Mouse (Mus musculus) MEL (cell line): ENCODE measurements around the gene 4930438A08Rik. TPM values are rescaled to one million over a fixed set of nuclear protein-coding genes. Genes with fewer than 3 reads are reported as not detected.

Experiments used
- DNase-seq: peaks from one replicate; pipeline ENCODE4 v3.0.0; 2011; ENCODE audit warnings: low read depth, low spot score
- H3K27ac ChIP-seq: 2 replicates; pipeline ENCODE4 v1.5.1; 2012; ENCODE audit warnings: low read depth, mild to moderate bottlenecking, control low read depth, low read length, moderate library complexity; ENCODE audit not compliant: control insufficient read depth
- H3K27me3 ChIP-seq, 2 experiments: fragments of 150-350 bp in 1 of 2; sonication (generic) in 1 of 2; 2 replicates each; pipeline ENCODE4 v1.6.1; 2012; ENCODE audit warnings: low read length in 2 of 2, mild to moderate bottlenecking in 2 of 2, improper control_type of control experiment in 1 of 2, moderate library complexity in 1 of 2; ENCODE audit not compliant: insufficient read depth in 2 of 2, control insufficient read depth in 1 of 2
- H3K36me3 ChIP-seq, 2 experiments: 2 replicates each; pipeline ENCODE4 v1.6.1; 2012 to 2014; ENCODE audit warnings: low read length in 2 of 2, improper control_type of control experiment in 1 of 2, inconsistent platforms in 1 of 2, mild to moderate bottlenecking in 1 of 2; ENCODE audit not compliant: insufficient read depth in 2 of 2, control insufficient read depth in 1 of 2
- H3K4me1 ChIP-seq, 2 experiments: fragments of 150-350 bp in 1 of 2; sonication (generic) in 1 of 2; 2 replicates each; pipeline ENCODE4 v1.6.1; 2012; ENCODE audit warnings: low read length in 2 of 2, improper control_type of control experiment in 1 of 2, mild to moderate bottlenecking in 1 of 2; ENCODE audit not compliant: insufficient read depth in 2 of 2, control insufficient read depth in 1 of 2
- H3K4me3 ChIP-seq, 2 experiments: fragments of 150-350 bp in 1 of 2; sonication (generic) in 1 of 2; 2 replicates each; pipeline ENCODE4 v1.5.1; 2012; ENCODE audit warnings: low read depth in 2 of 2, low read length in 2 of 2, mild to moderate bottlenecking in 2 of 2, moderate library complexity in 2 of 2, control low read depth in 1 of 2, improper control_type of control experiment in 1 of 2; ENCODE audit not compliant: control insufficient read depth in 1 of 2, insufficient read depth in 1 of 2
- H3K79me2 ChIP-seq: 2 replicates; pipeline ENCODE4 v1.6.1; 2012; ENCODE audit warnings: mild to moderate bottlenecking, low read length, moderate library complexity; ENCODE audit not compliant: control insufficient read depth, poor library complexity, insufficient read depth
- H3K9ac ChIP-seq: 2 replicates; pipeline ENCODE4 v1.6.1; 2012; ENCODE audit warnings: low read depth, mild to moderate bottlenecking, control low read depth, low read length, moderate library complexity; ENCODE audit not compliant: control insufficient read depth, poor library complexity, severe bottlenecking
- H3K9me3 ChIP-seq: fragments of 150-350 bp; sonication (generic); replicated peaks from 2 replicates; pipeline ENCODE4 v1.6.1; 2012; ENCODE audit warnings: mild to moderate bottlenecking, low read length, improper control_type of control experiment, moderate library complexity; ENCODE audit not compliant: insufficient read depth
- CHD2 ChIP-seq: IDR thresholded peaks from 2 replicates; pipeline ENCODE4 v1.6.1; 2011; ENCODE audit warnings: low read length, improper control_type of control experiment
- CTCF ChIP-seq, 3 experiments: IDR thresholded peaks in 2 of 3; conservative IDR thresholded peaks in 1 of 3; 2 replicates each; pipeline ENCODE4 v1.5.1; 2011 to 2012; ENCODE audit warnings: low read length in 3 of 3, low read depth in 2 of 3, mild to moderate bottlenecking in 2 of 3, improper control_type of control experiment in 1 of 3, inconsistent platforms in 1 of 3, mixed read lengths in 1 of 3, moderate library complexity in 1 of 3; ENCODE audit not compliant: control insufficient read depth in 1 of 3, insufficient read depth in 1 of 3, poor library complexity in 1 of 3, severe bottlenecking in 1 of 3
- E2F4 ChIP-seq: IDR thresholded peaks from 2 replicates; pipeline ENCODE4 v1.6.1; 2011; ENCODE audit warnings: low read depth, low read length, improper control_type of control experiment, borderline replicate concordance
- ELF1 ChIP-seq: IDR thresholded peaks from 2 replicates; pipeline ENCODE4 v1.6.1; 2014; ENCODE audit warnings: low read depth, mild to moderate bottlenecking, inconsistent platforms, low read length, improper control_type of control experiment, moderate library complexity
- EP300 ChIP-seq, 2 experiments: IDR thresholded peaks; 2 replicates each; pipeline ENCODE4 v1.6.1; 2011; ENCODE audit warnings: improper control_type of control experiment in 2 of 2, low read length in 2 of 2, low read depth in 1 of 2, mild to moderate bottlenecking in 1 of 2
- HCFC1 ChIP-seq: IDR thresholded peaks from 2 replicates; pipeline ENCODE4 v1.6.1; 2012; ENCODE audit warnings: low read depth, mild to moderate bottlenecking, inconsistent platforms, low read length, improper control_type of control experiment, moderate library complexity
- JUND ChIP-seq: IDR thresholded peaks from 2 replicates; pipeline ENCODE4 v1.6.1; 2011; ENCODE audit warnings: low read depth, mild to moderate bottlenecking, improper control_type of control experiment, low read length
- KAT2A ChIP-seq: conservative IDR thresholded peaks from 2 replicates; pipeline ENCODE4 v1.6.1; 2012; ENCODE audit warnings: low read depth, low read length, improper control_type of control experiment, inconsistent platforms
- MAFK ChIP-seq: IDR thresholded peaks from 2 replicates; pipeline ENCODE4 v1.6.1; 2011; ENCODE audit warnings: low read depth, mild to moderate bottlenecking, low read length, improper control_type of control experiment, borderline replicate concordance
- MAX ChIP-seq: IDR thresholded peaks from 2 replicates; pipeline ENCODE4 v1.6.1; 2011; ENCODE audit warnings: low read length, improper control_type of control experiment
- MAZ ChIP-seq: IDR thresholded peaks from 2 replicates; pipeline ENCODE4 v1.6.1; 2012; ENCODE audit warnings: low read depth, mild to moderate bottlenecking, inconsistent platforms, low read length, improper control_type of control experiment
- MXI1 ChIP-seq: IDR thresholded peaks from 2 replicates; pipeline ENCODE4 v1.6.1; 2011; ENCODE audit warnings: mild to moderate bottlenecking, low read depth, low read length, improper control_type of control experiment
- MYC ChIP-seq: IDR thresholded peaks from 2 replicates; pipeline ENCODE4 v1.6.1; 2011; ENCODE audit warnings: low read depth, mild to moderate bottlenecking, low read length, improper control_type of control experiment, moderate library complexity
- NELFE ChIP-seq: IDR thresholded peaks from 2 replicates; pipeline ENCODE4 v1.6.1; 2011; ENCODE audit warnings: low read depth, low read length, improper control_type of control experiment
- NRF1 ChIP-seq: IDR thresholded peaks from 2 replicates; pipeline ENCODE4 v1.6.1; 2014; ENCODE audit warnings: low read depth, mild to moderate bottlenecking, inconsistent platforms, low read length, improper control_type of control experiment, moderate library complexity; ENCODE audit not compliant: poor library complexity, insufficient read depth, severe bottlenecking
- POLR2A ChIP-seq, 2 experiments: IDR thresholded peaks; 2 replicates each; pipeline ENCODE4 v1.6.1; 2011 to 2012; ENCODE audit warnings: low read length in 2 of 2, mild to moderate bottlenecking in 2 of 2, control low read depth in 1 of 2, improper control_type of control experiment in 1 of 2, low read depth in 1 of 2, moderate library complexity in 1 of 2; ENCODE audit not compliant: control insufficient read depth in 1 of 2, insufficient read depth in 1 of 2, poor library complexity in 1 of 2
- POLR2AphosphoS2 ChIP-seq: IDR thresholded peaks from 2 replicates; pipeline ENCODE4 v1.6.1; 2011; ENCODE audit warnings: low read length, improper control_type of control experiment
- RCOR1 ChIP-seq: IDR thresholded peaks from 2 replicates; pipeline ENCODE4 v1.6.1; 2012; ENCODE audit warnings: low read depth, mild to moderate bottlenecking, inconsistent platforms, low read length, improper control_type of control experiment
- SIN3A ChIP-seq: IDR thresholded peaks from 2 replicates; pipeline ENCODE4 v1.6.1; 2012; ENCODE audit warnings: low read length, improper control_type of control experiment, inconsistent platforms
- SMC3 ChIP-seq: IDR thresholded peaks from 2 replicates; pipeline ENCODE4 v1.6.1; 2011; ENCODE audit warnings: low read depth, low read length, improper control_type of control experiment
- TBP ChIP-seq: IDR thresholded peaks from 2 replicates; pipeline ENCODE4 v1.8.0; 2011; ENCODE audit warnings: low read depth, low read length, improper control_type of control experiment
- TCF12 ChIP-seq: IDR thresholded peaks from 2 replicates; pipeline ENCODE4 v1.6.1; 2014; ENCODE audit warnings: low read depth, mild to moderate bottlenecking, inconsistent platforms, low read length, improper control_type of control experiment, moderate library complexity
- USF2 ChIP-seq, 2 experiments: IDR thresholded peaks; 2 replicates each; pipeline ENCODE4 v1.6.1; 2011 to 2012; ENCODE audit warnings: improper control_type of control experiment in 2 of 2, low read length in 2 of 2, borderline replicate concordance in 1 of 2, inconsistent platforms in 1 of 2, low read depth in 1 of 2, mild to moderate bottlenecking in 1 of 2; ENCODE audit not compliant: insufficient read depth in 1 of 2
- ZKSCAN1 ChIP-seq: IDR thresholded peaks from 2 replicates; pipeline ENCODE4 v1.6.1; 2012; ENCODE audit warnings: low read depth, mild to moderate bottlenecking, inconsistent platforms, low read length, improper control_type of control experiment, moderate library complexity
- ZMIZ1 ChIP-seq: IDR thresholded peaks from 2 replicates; pipeline ENCODE4 v1.6.1; 2012; ENCODE audit warnings: low read depth, mild to moderate bottlenecking, inconsistent platforms, low read length, improper control_type of control experiment, moderate library complexity
- ZNF384 ChIP-seq: IDR thresholded peaks from 2 replicates; pipeline ENCODE4 v1.6.1; 2012; ENCODE audit warnings: low read depth, mild to moderate bottlenecking, inconsistent platforms, low read length, improper control_type of control experiment
- polyA plus RNA-seq, 2 experiments: library from polyadenylated mRNA; stranded (reverse) in 1 of 2; unstranded in 1 of 2; fragments of >175 nt in 1 of 2; fragments of >200 nt in 1 of 2; gene quantifications; 2 replicates each; pipeline versions ENCODE4 v1.2.1 to v1.2.4; 2012; ENCODE audit warnings: low replicate concordance in 2 of 2, low read depth in 1 of 2; ENCODE audit not compliant: insufficient read length in 2 of 2, insufficient read depth in 1 of 2, missing spikeins in 1 of 2
- total RNA-seq: library from RNA; depleted of rRNA; stranded (reverse); fragments of 300-350 nt; gene quantifications from 2 replicates; pipeline ENCODE4 v1.2.3, GENCODE M21; 2012

4930438A08Rik gene
- total and polyA plus RNA-seq, 3 experiments, result not detected

DNA sequence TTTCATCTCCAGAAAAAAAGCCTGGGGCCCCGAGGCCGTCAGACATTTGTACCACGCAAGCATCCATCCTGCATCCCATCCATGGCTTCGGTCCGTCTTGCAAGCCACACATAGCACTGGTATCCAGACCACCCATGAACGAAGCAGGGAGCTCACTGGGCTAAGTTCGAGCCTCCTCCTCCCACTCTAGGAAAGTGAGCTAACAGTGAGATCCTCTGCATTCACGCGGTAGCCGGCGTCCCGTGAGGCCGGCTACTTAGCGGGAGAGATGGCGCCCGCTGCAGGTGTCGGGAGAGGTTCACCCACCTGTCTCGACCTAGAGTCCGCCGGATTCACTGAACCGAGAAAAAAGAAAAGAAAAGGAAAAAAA lies 55.3 kb downstream of the 4930438A08Rik start:
- Histone ChIP-seq H3K4me3 (peak overlapping the region; percentile 84 to 92), H3K27ac (peak overlapping the region; percentile 96), H3K36me3 (peaks cover 6 to 27% of the 10 kb centered on the region in 2 experiments), H3K27me3 (no peaks in the 10 kb centered on the region), H3K4me1 (peaks cover 3 to 22% of the 10 kb centered on the region in 2 experiments; a peak in 3 of 4 replicates), H3K79me2 (peaks cover 36% of the 10 kb centered on the region), H3K9ac (peak overlapping the region; percentile 87), H3K9me3 (no peaks in the 10 kb centered on the region)
- no peak for DNase-seq
- TF ChIP-seq SMC3 (0 out of 2 replicates have a peak, but pooled peaks have one; percentile 10), CTCF (IDR thresholded peaks at IDR 0.05 in 2 of 3, conservative IDR thresholded peaks at IDR 0.05 in 1 of 3; ENCODE audit: control insufficient read depth in 1 of 3, insufficient read depth in 1 of 3, low read depth in 2 of 3, low read length in 3 of 3, poor library complexity in 1 of 3, severe bottlenecking in 1 of 3) (no peak), POLR2AphosphoS2 (no peak)

DNA sequence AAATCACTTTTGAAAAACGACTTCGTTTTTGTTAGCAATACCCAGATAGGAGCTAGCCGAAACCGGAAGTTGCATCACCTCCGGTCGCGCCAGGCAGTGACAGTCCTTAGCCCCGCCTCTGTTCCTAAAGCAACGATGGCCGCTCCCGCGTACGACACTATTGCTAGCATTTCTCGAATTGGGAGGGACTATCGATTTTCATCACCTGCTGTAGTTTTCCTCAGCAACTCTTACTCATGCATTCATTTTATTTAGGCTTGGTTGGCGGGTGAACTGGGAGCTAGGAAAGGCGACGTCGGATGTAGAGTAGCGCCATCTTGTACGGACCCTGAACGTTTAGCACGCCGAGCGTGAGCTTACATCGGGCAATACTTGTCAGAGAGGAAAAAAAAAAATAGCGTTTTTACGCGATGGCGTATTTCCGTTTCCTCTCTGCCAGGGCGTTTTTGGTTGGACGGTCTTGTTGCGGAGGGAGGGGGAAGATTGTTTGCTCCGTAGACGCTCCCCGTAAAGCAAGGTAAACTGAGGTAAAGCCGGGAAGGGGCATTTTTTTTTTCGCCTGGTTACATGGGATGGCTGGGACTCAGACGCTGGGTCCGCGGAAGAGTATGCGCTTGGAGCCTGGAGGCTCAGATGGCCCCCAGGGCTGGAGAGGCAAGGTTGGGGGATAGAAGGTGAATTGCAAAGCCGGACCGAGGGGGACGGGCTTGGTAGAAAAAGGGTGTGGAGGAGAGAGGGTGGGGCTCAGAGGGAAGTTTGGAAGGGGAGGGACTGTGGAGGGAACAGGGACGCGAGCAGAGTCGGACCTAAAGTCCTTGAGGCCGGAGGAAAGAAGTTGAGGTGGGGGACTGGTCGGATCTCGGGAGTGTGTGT lies 55.9 kb downstream of the 4930438A08Rik start, which contains the start of the genes Zfp672 and Sh3bp5l:
Gene Zfp672 (minus strand): TSS at position 64 of the 873 bp plus-strand sequence.
Gene Sh3bp5l (plus strand): TSS at position 449 of the 873 bp plus-strand sequence.
- peak within 1 kb of the TSS; percentile 96 for H3K27ac ChIP-seq
- H3K27me3 ChIP-seq, result no peaks in the 10 kb centered on the region
- peaks cover 36% of the 10 kb centered on the region for H3K79me2 ChIP-seq
- no peaks in the 10 kb centered on the region for H3K9me3 ChIP-seq
- peak within 1 kb of the TSS; percentile 90 for H3K9ac ChIP-seq
- DNase-seq, result peak; percentile 99
- H3K4me1 ChIP-seq, result peaks cover 3 to 21% of the 10 kb centered on the region in 2 experiments; a peak in 3 of 4 replicates
- TF ChIP-seq USF2 (IDR thresholded peaks at IDR 0.05; ENCODE audit: borderline replicate concordance in 1 of 2, insufficient read depth in 1 of 2, low read depth in 1 of 2, low read length in 2 of 2), result no peak
- TF ChIP-seq HCFC1, result peak; percentile 95
- TF ChIP-seq E2F4, result 0 out of 2 replicates have a peak, but pooled peaks have one; percentile 69
- no peak for TF ChIP-seq CHD2
- peak; percentile 48 to 74; a peak in 3 of 4 replicates for TF ChIP-seq POLR2A (IDR thresholded peaks at IDR 0.05; ENCODE audit: control insufficient read depth in 1 of 2, insufficient read depth in 1 of 2, low read depth in 1 of 2, low read length in 2 of 2, poor library complexity in 1 of 2)
- peak; percentile 43; the same call in 1 of the 2 replicates for TF ChIP-seq ZMIZ1
- peak; percentile 85 for TF ChIP-seq SIN3A
- peak; percentile 48; the same call in 1 of the 2 replicates for TF ChIP-seq ELF1
- TF ChIP-seq EP300 (IDR thresholded peaks at IDR 0.05; ENCODE audit: low read depth in 1 of 2, low read length in 2 of 2), result 0 out of 4 replicates have a peak, but pooled peaks of 1 of the 2 experiments have one; percentile 14
- TF ChIP-seq NELFE, result peak; percentile 64
- no peak for TF ChIP-seq CTCF (IDR thresholded peaks at IDR 0.05 in 2 of 3, conservative IDR thresholded peaks at IDR 0.05 in 1 of 3; ENCODE audit: control insufficient read depth in 1 of 3, insufficient read depth in 1 of 3, low read depth in 2 of 3, low read length in 3 of 3, poor library complexity in 1 of 3, severe bottlenecking in 1 of 3)
- TF ChIP-seq JUND, result no peak
- TF ChIP-seq ZNF384, result peak; percentile 98
- peak; percentile 65 for TF ChIP-seq MXI1
- TF ChIP-seq ZKSCAN1, result peak; percentile 81; the same call in 1 of the 2 replicates
- TF ChIP-seq KAT2A, result peak; percentile 78
- TF ChIP-seq MYC, result peak; percentile 82; the same call in 1 of the 2 replicates
- peak; percentile 81; the same call in 1 of the 2 replicates for TF ChIP-seq MAZ
- TF ChIP-seq MAFK, result no peak
- no peak for TF ChIP-seq TCF12
- TF ChIP-seq MAX, result peak; percentile 36; the same call in 1 of the 2 replicates
- TF ChIP-seq TBP, result peak; percentile 73
- peak; percentile 71 for TF ChIP-seq RCOR1
- peak; percentile 62 for TF ChIP-seq NRF1
- H3K4me3 ChIP-seq, result peak within 1 kb of the TSS; percentile 84 to 92
- H3K36me3 ChIP-seq, result peaks cover 6 to 23% of the 10 kb centered on the region in 2 experiments
